Mouse (Mus musculus): ENCODE measurements at regions not wholly inside any gene's neighbourhood (a gene's known extent, or its start where the extent isn't known, plus 50 kb on each side); places are given as distances from the start of the nearest gene placed in this dataset.

- no peak overlapping the region for H3K9ac ChIP-seq (replicated peaks; ENCODE audit: low read length, poor library complexity, severe bottlenecking)
- no peaks in the 10 kb centered on the region for H3K27me3 ChIP-seq (ENCODE audit: insufficient read depth, low read length)
- H3K36me3 ChIP-seq (ENCODE audit: insufficient read depth, low read length) = no peaks in the 10 kb centered on the region
- ATAC-seq (ENCODE audit: low FRiP score) = no peak
- H3K4me2 ChIP-seq (ENCODE audit: low read depth, low read length, poor library complexity, severe bottlenecking) = no peak overlapping the region
- WGBS = 90% methylated on average over 1 of the region's 1 CpGs
- H3K4me3 ChIP-seq (ENCODE audit: low read depth, low read length) = no peak overlapping the region
- DNase-seq (ENCODE audit: low spot score) = no peak
- no peaks in the 10 kb centered on the region for H3K9me3 ChIP-seq (ENCODE audit: low read length)
- TF ChIP-seq CTCF (IDR thresholded peaks at IDR 0.05) = no peak
- no peak overlapping the region for H3K27ac ChIP-seq (ENCODE audit: low read depth, low read length)
- H3K4me1 ChIP-seq (ENCODE audit: insufficient read depth, low read length) = no peaks in the 10 kb centered on the region
Measured at GRCm38 (mm10) chr3:28196786-28197185, 66.2 kb upstream of the Tnik start.

GRCm38 (mm10) chr3:28209304-28209703 lies 53.7 kb upstream of the Tnik start:
- Histone ChIP-seq H3K27ac (ENCODE audit: low read depth, low read length) (no peak overlapping the region), H3K27me3 (ENCODE audit: insufficient read depth, low read length) (no peaks in the 10 kb centered on the region), H3K4me3 (ENCODE audit: low read depth, low read length) (no peak overlapping the region), H3K4me1 (ENCODE audit: insufficient read depth, low read length) (no peaks in the 10 kb centered on the region), H3K9me3 (ENCODE audit: low read length) (no peaks in the 10 kb centered on the region), H3K9ac (replicated peaks; ENCODE audit: low read length, poor library complexity, severe bottlenecking) (no peak overlapping the region), H3K4me2 (ENCODE audit: low read depth, low read length, poor library complexity, severe bottlenecking) (no peak overlapping the region), H3K36me3 (ENCODE audit: insufficient read depth, low read length) (no peaks in the 10 kb centered on the region)
- TF ChIP-seq CTCF (IDR thresholded peaks at IDR 0.05) = no peak
- no peak for ATAC-seq (ENCODE audit: low FRiP score)
- 54% methylated on average over 2 of the region's 2 CpGs for WGBS
- DNase-seq (ENCODE audit: low spot score) = peak; percentile 22

GRCm38 (mm10) chr3:28210847-28211803 lies 51.9 kb upstream of the Tnik start:
- no peaks in the 10 kb centered on the region for H3K36me3 ChIP-seq (ENCODE audit: insufficient read depth, low read length)
- H3K9me3 ChIP-seq (ENCODE audit: low read length) = no peaks in the 10 kb centered on the region
- H3K9ac ChIP-seq (replicated peaks; ENCODE audit: low read length, poor library complexity, severe bottlenecking) = no peak overlapping the region
- WGBS = 67% methylated on average over 14 of the region's 14 CpGs
- no peak overlapping the region for H3K4me2 ChIP-seq (ENCODE audit: low read depth, low read length, poor library complexity, severe bottlenecking)
- DNase-seq (ENCODE audit: low spot score) (peak; percentile 14), ATAC-seq (ENCODE audit: low FRiP score) (no peak)
- no peak overlapping the region for H3K4me3 ChIP-seq (ENCODE audit: low read depth, low read length)
- TF ChIP-seq CTCF (IDR thresholded peaks at IDR 0.05) = no peak
- no peaks in the 10 kb centered on the region for H3K27me3 ChIP-seq (ENCODE audit: insufficient read depth, low read length)
- no peaks in the 10 kb centered on the region for H3K4me1 ChIP-seq (ENCODE audit: insufficient read depth, low read length)
- H3K27ac ChIP-seq (ENCODE audit: low read depth, low read length) = no peak overlapping the region

All from midbrain, postnatal 0 days (tissue).